Mouse (Mus musculus) C2C12 (cell line): ENCODE data around the gene Vwc2l.

ENCODE experiments used
- CEBPB ChIP-seq: IDR thresholded peaks from one replicate; pipeline ENCODE4 v1.6.1; 2011; ENCODE audit warnings: low read depth, mild to moderate bottlenecking, control low read depth, moderate library complexity
- CTCF ChIP-seq: IDR thresholded peaks from one replicate; pipeline ENCODE4 v1.5.1; 2011; ENCODE audit not compliant: control insufficient read depth, insufficient read depth, insufficient read length
- MAX ChIP-seq: IDR thresholded peaks from one replicate; pipeline ENCODE4 v1.6.1; 2011; ENCODE audit warnings: mild to moderate bottlenecking, control low read depth
- MYOD1 ChIP-seq: IDR thresholded peaks from one replicate; pipeline ENCODE4 v1.6.1; 2011; ENCODE audit warnings: low read depth; ENCODE audit not compliant: control insufficient read depth, insufficient read length

DNA sequence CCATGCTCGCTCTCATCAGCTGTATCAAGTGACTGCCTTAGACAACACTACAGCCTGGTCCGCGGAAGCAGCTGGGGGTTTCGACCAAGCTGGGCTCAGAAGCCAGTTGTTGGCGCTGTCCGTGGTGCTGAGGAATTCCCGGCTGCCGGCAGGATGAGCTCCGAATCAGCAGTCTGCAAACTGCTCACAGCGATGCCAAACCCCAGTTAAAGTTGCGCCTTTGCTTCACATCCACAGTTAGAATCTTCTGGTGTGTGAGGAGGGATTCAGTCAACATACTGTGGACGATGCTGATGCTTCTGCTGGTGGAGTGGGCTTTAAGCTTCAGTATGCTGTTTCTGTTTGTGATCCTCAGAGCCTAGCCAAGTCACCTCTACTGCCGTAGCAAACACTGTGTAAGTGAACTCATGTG is at the start of gene Vwc2l:
- no peak for TF ChIP-seq CTCF
- TF ChIP-seq MAX: no peak
- TF ChIP-seq MYOD1: no peak
- TF ChIP-seq CEBPB: no peak
